In genomic region chr8:84937620-84938485, GRCm38 (mm10) we compare ENCODE assay signal across 10 mouse cellular contexts. TPM values are rescaled to one million over a fixed set of nuclear protein-coding genes. Genes with fewer than 3 reads are reported as not detected.
DNase-seq lines count a peak whose midpoint lies in the region; ATAC-seq lines count a peak whose summit lies in the region.
"Had no signal": no experiment of that assay in that cellular context is flagged by ENCODE, and none has a peak within 500 bp of the region (broad histone marks: within the 10 kb centered on the region; RNA-seq: fewer than 3 reads in every experiment).

No protein-coding gene starts in this region.

- peak overlapping the region; percentile 48; the same call in 1 of the 2 replicates for H3K4me3 ChIP-seq in heart, embryonic 16.5 days (ENCODE audit: low read length)
- peak overlapping the region; percentile 42; the same call in 1 of the 2 replicates for H3K4me3 ChIP-seq in embryonic facial prominence, embryonic 11.5 days (ENCODE audit: low read depth, low read length)
- peak overlapping the region; percentile 82 for H3K4me3 ChIP-seq in hindbrain, embryonic 16.5 days (ENCODE audit: low read length)
- H3K4me3 ChIP-seq in midbrain, embryonic 14.5 days (replicated peaks; ENCODE audit: low read depth, low read length) = peak overlapping the region; percentile 95

- no peaks in the 10 kb centered on the region for H3K36me3 ChIP-seq in heart, embryonic 16.5 days (ENCODE audit: control insufficient read depth, insufficient read depth)
- no peaks in the 10 kb centered on the region for H3K36me3 ChIP-seq in embryonic facial prominence, embryonic 11.5 days (replicated peaks; ENCODE audit: control insufficient read depth, insufficient read depth, low read depth, low read length)
- H3K36me3 ChIP-seq in hindbrain, embryonic 16.5 days (ENCODE audit: control insufficient read depth, insufficient read depth, low read length) = no peaks in the 10 kb centered on the region
- H3K36me3 ChIP-seq in midbrain, embryonic 14.5 days (ENCODE audit: control insufficient read depth, insufficient read depth, low read length) = peaks cover 4% of the 10 kb centered on the region; the same call in 1 of the 2 replicates

- H3K4me1 ChIP-seq in heart, embryonic 16.5 days (ENCODE audit: control insufficient read depth, insufficient read depth, low read length) = peaks cover 4% of the 10 kb centered on the region; the same call in 1 of the 2 replicates
- peaks cover 9% of the 10 kb centered on the region for H3K4me1 ChIP-seq in embryonic facial prominence, embryonic 11.5 days (ENCODE audit: control insufficient read depth, insufficient read depth, low read length)
- H3K4me1 ChIP-seq in hindbrain, embryonic 16.5 days (ENCODE audit: control insufficient read depth, insufficient read depth, low read depth, low read length) = peaks cover 20% of the 10 kb centered on the region
- peaks cover 27% of the 10 kb centered on the region for H3K4me1 ChIP-seq in midbrain, embryonic 14.5 days (ENCODE audit: control insufficient read depth, insufficient read depth, low read length)

- H3K27ac ChIP-seq in heart, embryonic 16.5 days (ENCODE audit: low read length) = no peak overlapping the region
- no peak overlapping the region for H3K27ac ChIP-seq in embryonic facial prominence, embryonic 11.5 days (replicated peaks; ENCODE audit: low read depth, low read length)
- peak overlapping the region; percentile 95 for H3K27ac ChIP-seq in hindbrain, embryonic 16.5 days (ENCODE audit: low read depth, low read length)
- H3K27ac ChIP-seq in midbrain, embryonic 14.5 days (replicated peaks; ENCODE audit: low read depth, low read length) = peak overlapping the region; percentile 95

- H3K27me3 ChIP-seq in heart, embryonic 16.5 days (ENCODE audit: control insufficient read depth, insufficient read depth, low read length) = peaks cover 57% of the 10 kb centered on the region
- H3K27me3 ChIP-seq in embryonic facial prominence, embryonic 11.5 days (ENCODE audit: control insufficient read depth, insufficient read depth, low read length) = peaks cover 37% of the 10 kb centered on the region
- H3K27me3 ChIP-seq in hindbrain, embryonic 16.5 days (replicated peaks; ENCODE audit: control insufficient read depth, insufficient read depth, low read length) = no peaks in the 10 kb centered on the region
- H3K27me3 ChIP-seq in midbrain, embryonic 14.5 days (ENCODE audit: control insufficient read depth, insufficient read depth, low read length) = no peaks in the 10 kb centered on the region

- no peak for DNase-seq in heart, adult 8-10 months (ENCODE audit: low spot score)
- no peak for DNase-seq in embryonic facial prominence, embryonic 11.5 days (ENCODE audit: low spot score)
- no peak for DNase-seq in midbrain, embryonic 14.5 days
- DNase-seq in testis, postnatal 10 days (ENCODE audit: low spot score) = no peak
- DNase-seq in spleen, adult 12 weeks (ENCODE audit: low spot score) = no peak
- no peak for DNase-seq in left cerebral cortex, adult 18-20 months (ENCODE audit: low spot score in 2 of 2)

- no peak for ATAC-seq in heart, embryonic 16.5 days (replicated peaks; ENCODE audit: extremely low read depth, insufficient read depth, low FRiP score)
- ATAC-seq in embryonic facial prominence, embryonic 11.5 days (replicated peaks; ENCODE audit: insufficient number of reproducible peaks, low FRiP score, low TSS enrichment, low read depth) = no peak
- ATAC-seq in hindbrain, embryonic 16.5 days = no peak; the same call in 1 of the 2 replicates
- ATAC-seq in midbrain, embryonic 14.5 days (ENCODE audit: low FRiP score, low TSS enrichment) = no peak

- 62% methylated on average over 13 of the region's 13 CpGs for WGBS in heart, embryonic 16.5 days
- 70% methylated on average over 13 of the region's 13 CpGs for WGBS in embryonic facial prominence, embryonic 11.5 days
- WGBS in hindbrain, embryonic 16.5 days = 64% methylated on average over 13 of the region's 13 CpGs
- 64% methylated on average over 13 of the region's 13 CpGs for WGBS in midbrain, embryonic 14.5 days

- no peaks in the 10 kb centered on the region for H3K9me3 ChIP-seq in heart, embryonic 16.5 days (replicated peaks; ENCODE audit: control insufficient read depth, low read length)
- H3K9me3 ChIP-seq in embryonic facial prominence, embryonic 11.5 days (replicated peaks; ENCODE audit: control insufficient read depth, low read length) = no peaks in the 10 kb centered on the region
- no peaks in the 10 kb centered on the region for H3K9me3 ChIP-seq in hindbrain, embryonic 16.5 days (ENCODE audit: control insufficient read depth, low read length)
- no peaks in the 10 kb centered on the region for H3K9me3 ChIP-seq in midbrain, embryonic 14.5 days (ENCODE audit: control insufficient read depth, low read length)

- H3K9ac ChIP-seq in heart, embryonic 16.5 days (ENCODE audit: low read length) = no peak overlapping the region
- H3K9ac ChIP-seq in embryonic facial prominence, embryonic 11.5 days (replicated peaks; ENCODE audit: low read length) = no peak overlapping the region
- peak overlapping the region; percentile 98 for H3K9ac ChIP-seq in hindbrain, embryonic 16.5 days (ENCODE audit: low read depth, low read length)
- H3K9ac ChIP-seq in midbrain, embryonic 14.5 days (replicated peaks; ENCODE audit: low read length) = peak overlapping the region; percentile 97

- H3K4me2 ChIP-seq in heart, embryonic 16.5 days (ENCODE audit: low read depth, low read length) = peak overlapping the region; percentile 70; the same call in 1 of the 2 replicates
- no peak overlapping the region; the same call in 1 of the 2 replicates for H3K4me2 ChIP-seq in embryonic facial prominence, embryonic 11.5 days (ENCODE audit: low read depth, low read length)
- peak overlapping the region; percentile 78 for H3K4me2 ChIP-seq in hindbrain, embryonic 16.5 days (ENCODE audit: low read length)
- peak overlapping the region; percentile 90 for H3K4me2 ChIP-seq in midbrain, embryonic 14.5 days (ENCODE audit: low read length)

RNA-seq across cellular contexts. Expression of gene Mast1, which starts 0.7 kb away (rescaled TPM):
- 0.09 and 0.14 TPM in 2 replicates for polyA plus RNA-seq in heart, embryonic 16.5 days (2015; fragmentation: Nextera tagmentation; extraction: Ambion mirVana)
- under 1 TPM; 0.06 to 0.19 (median 0.13) TPM for total RNA-seq in heart, adult 8-10 months (2022)
- 2.8 and 3.9 TPM in 2 replicates for polyA plus RNA-seq in embryonic facial prominence, embryonic 11.5 days (2014; fragmentation: Nextera tagmentation; extraction: Ambion mirVana)
- polyA plus RNA-seq in hindbrain, embryonic 16.5 days (2015; fragmentation: Nextera tagmentation; extraction: Ambion mirVana) = 71.4 and 77.4 TPM in 2 replicates
- polyA plus RNA-seq in midbrain, embryonic 14.5 days (2014; fragmentation: Nextera tagmentation; extraction: Ambion mirVana) = 69.5 and 69.9 TPM in 2 replicates
- 10 to 100 TPM; 75.6 to 83.6 TPM for total RNA-seq in left cerebral cortex, adult 18-20 months (2021)

RNA-seq across cellular contexts. Expression of gene Rtbdn, which starts 8.9 kb away (rescaled TPM):
- polyA plus RNA-seq in heart, embryonic 16.5 days (2015; fragmentation: Nextera tagmentation; extraction: Ambion mirVana) = 0.24 and 0.38 TPM in 2 replicates
- total RNA-seq in heart, adult 8-10 months (2022) = not detected
- polyA plus RNA-seq in embryonic facial prominence, embryonic 11.5 days (2014; fragmentation: Nextera tagmentation; extraction: Ambion mirVana) = not detected in 2 replicates
- polyA plus RNA-seq in hindbrain, embryonic 16.5 days (2015; fragmentation: Nextera tagmentation; extraction: Ambion mirVana) = 3.0 and 3.2 TPM in 2 replicates
- polyA plus RNA-seq in midbrain, embryonic 14.5 days (2014; fragmentation: Nextera tagmentation; extraction: Ambion mirVana) = 0.99 and 1.4 TPM in 2 replicates
- 1 to 10 TPM in 1 of 2 experiments, under 1 TPM in 1; 0.91 to 1.3 TPM for total RNA-seq in left cerebral cortex, adult 18-20 months (2021)
- polyA plus RNA-seq: gonadal fat pad, adult 2 months had no signal

RNA-seq across cellular contexts. Expression of gene Dnase2a, which starts 29.5 kb away (rescaled TPM):
- polyA plus RNA-seq in heart, embryonic 16.5 days (2015; fragmentation: Nextera tagmentation; extraction: Ambion mirVana) = 5.2 and 6.3 TPM in 2 replicates
- 10 to 100 TPM in 3 of 4 experiments, 1 to 10 TPM in 1; 7.9 to 15.7 (median 12.3) TPM for total RNA-seq in heart, adult 8-10 months (2022)
- polyA plus RNA-seq in embryonic facial prominence, embryonic 11.5 days (2014; fragmentation: Nextera tagmentation; extraction: Ambion mirVana) = 5.5 and 7.2 TPM in 2 replicates
- 6.4 and 7.0 TPM in 2 replicates for polyA plus RNA-seq in hindbrain, embryonic 16.5 days (2015; fragmentation: Nextera tagmentation; extraction: Ambion mirVana)
- 4.0 and 5.4 TPM in 2 replicates for polyA plus RNA-seq in midbrain, embryonic 14.5 days (2014; fragmentation: Nextera tagmentation; extraction: Ambion mirVana)
- total RNA-seq in left cerebral cortex, adult 18-20 months (2021) = 1 to 10 TPM; 3.2 to 3.7 TPM

RNA-seq across cellular contexts. Expression of gene Gm49661, which starts 31.4 kb away (rescaled TPM):
- polyA plus RNA-seq in heart, embryonic 16.5 days (2015; fragmentation: Nextera tagmentation; extraction: Ambion mirVana) = not detected in 2 replicates
- total RNA-seq in heart, adult 8-10 months (2022) = 1 to 10 TPM in 2 of 4 experiments, not detected in 2; 2.4 to 5.9 TPM
- not detected in 2 replicates for polyA plus RNA-seq in embryonic facial prominence, embryonic 11.5 days (2014; fragmentation: Nextera tagmentation; extraction: Ambion mirVana)
- not detected in 2 replicates for polyA plus RNA-seq in hindbrain, embryonic 16.5 days (2015; fragmentation: Nextera tagmentation; extraction: Ambion mirVana)
- polyA plus RNA-seq in midbrain, embryonic 14.5 days (2014; fragmentation: Nextera tagmentation; extraction: Ambion mirVana) = not detected in 2 replicates
- not detected for total RNA-seq in left cerebral cortex, adult 18-20 months (2021)
- polyA plus RNA-seq: brain, embryonic 14.5 days had no signal

RNA-seq across cellular contexts. Expression of gene Prdx2, which starts 31.5 kb away (rescaled TPM):
- polyA plus RNA-seq in heart, embryonic 16.5 days (2015; fragmentation: Nextera tagmentation; extraction: Ambion mirVana) = 591 and 662 TPM in 2 replicates
- total RNA-seq in heart, adult 8-10 months (2022) = 100 to 1,000 TPM; 644 to 711 (median 676) TPM
- polyA plus RNA-seq in embryonic facial prominence, embryonic 11.5 days (2014; fragmentation: Nextera tagmentation; extraction: Ambion mirVana) = 1,219 and 1,316 TPM in 2 replicates
- polyA plus RNA-seq in hindbrain, embryonic 16.5 days (2015; fragmentation: Nextera tagmentation; extraction: Ambion mirVana) = 1,040 and 1,063 TPM in 2 replicates
- 1,531 and 1,588 TPM in 2 replicates for polyA plus RNA-seq in midbrain, embryonic 14.5 days (2014; fragmentation: Nextera tagmentation; extraction: Ambion mirVana)
- 100 to 1,000 TPM; 338 to 344 TPM for total RNA-seq in left cerebral cortex, adult 18-20 months (2021)

Comparison
In these comparisons a context has a peak if more than half of its experiments do, and no peak if none do; other contexts are left out.
1. H3K27ac ChIP-seq: peak in hindbrain, embryonic 16.5 days (single experiment) and midbrain, embryonic 14.5 days (single experiment); none in heart, embryonic 16.5 days (single experiment) and embryonic facial prominence, embryonic 11.5 days (single experiment).
2. H3K4me3 ChIP-seq: peak in every context shown above with its lines; median percentile 95 in midbrain, embryonic 14.5 days; 82 in hindbrain, embryonic 16.5 days; 48 in heart, embryonic 16.5 days; 42 in embryonic facial prominence, embryonic 11.5 days.
3. H3K9ac ChIP-seq: peak in hindbrain, embryonic 16.5 days (single experiment) and midbrain, embryonic 14.5 days (single experiment); none in heart, embryonic 16.5 days (single experiment) and embryonic facial prominence, embryonic 11.5 days (single experiment).
4. RNA of gene Mast1, which starts 0.7 kb away (polyA plus RNA-seq): 71.4 to 77.4 TPM in hindbrain, embryonic 16.5 days and 69.5 to 69.9 TPM in midbrain, embryonic 14.5 days; 2.8 to 3.9 TPM in embryonic facial prominence, embryonic 11.5 days and 0.09 to 0.14 TPM in heart, embryonic 16.5 days; every median in the first group is over 10 times any median in the second.